Comparison of ENCODE assay signal across 8 mouse cellular contexts in the genomic region with DNA sequence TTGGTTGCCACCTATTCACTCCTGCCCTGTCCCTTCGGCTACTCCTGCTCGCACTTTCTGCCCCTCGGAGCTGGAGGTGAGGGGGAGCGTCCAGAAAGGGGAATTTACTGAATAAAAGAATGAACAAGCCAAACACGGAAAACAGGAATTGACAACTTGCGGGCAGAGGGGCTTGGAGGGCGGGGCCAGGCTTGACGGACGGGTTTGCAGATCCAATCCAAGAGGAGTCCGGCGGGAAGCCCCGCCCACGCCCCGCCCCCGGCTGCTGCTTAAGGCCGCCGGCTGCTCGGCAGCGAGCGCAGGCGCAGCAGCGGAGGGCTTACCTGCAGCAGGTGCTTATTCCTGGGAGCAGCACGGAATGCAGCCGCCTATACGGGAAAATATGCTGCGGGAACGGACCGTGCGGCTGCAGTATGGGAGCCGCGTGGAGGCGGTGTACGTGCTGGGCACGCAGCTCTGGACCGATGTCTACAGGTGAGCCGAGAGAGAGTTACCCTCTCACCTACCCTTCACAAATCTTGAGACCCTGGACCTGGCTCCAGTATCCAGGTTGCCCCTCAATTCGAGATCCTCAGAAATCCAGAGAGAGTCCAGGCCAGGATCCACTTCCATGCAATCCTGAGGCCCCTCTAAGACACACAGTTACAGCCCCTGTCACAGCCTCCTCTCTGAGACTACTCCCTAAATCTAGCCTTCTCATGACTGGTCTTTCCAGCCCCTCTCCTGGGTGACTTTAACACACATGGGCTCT. TPM values are rescaled to one million over a fixed set of nuclear protein-coding genes. Genes with fewer than 3 reads are reported as not detected.
A peak's percentile ranks its signal among the peaks of the same experiment; 100 is the strongest.
DNase-seq lines count a peak whose midpoint lies in the region; ATAC-seq lines count a peak whose summit lies in the region.

A gene (plus strand): TSS at position 269 of the 751 bp plus-strand sequence.

- peak within 1 kb of the TSS; percentile 57 for H3K4me2 ChIP-seq in intestine, embryonic 14.5 days (ENCODE audit: low read length)

- H3K9me3 ChIP-seq in intestine, embryonic 14.5 days (ENCODE audit: control insufficient read depth, low read length), result no peaks in the 10 kb centered on the region

- H3K36me3 ChIP-seq in intestine, embryonic 14.5 days (ENCODE audit: control insufficient read depth, insufficient read depth, low read length), result no peaks in the 10 kb centered on the region

- H3K27me3 ChIP-seq in intestine, embryonic 14.5 days (replicated peaks; ENCODE audit: control insufficient read depth, insufficient read depth, low read length), result peaks cover 29% of the 10 kb centered on the region

- intact Hi-C loops in gastrocnemius, postnatal 36 days (cut with DNase I), result loop anchor here (5.0 kb wide), 1 partner anchor 51 kb away; no protein-coding TSS in a partner anchor
- intact Hi-C loops in left cerebral cortex, postnatal 14 days (cut with DNase I), result loop anchor here (10.0 kb wide), 1 partner anchor 121 kb away; no protein-coding TSS in a partner anchor

- H3K9ac ChIP-seq in intestine, embryonic 14.5 days (ENCODE audit: low read length), result no peak within 1 kb of the TSS

- WGBS in intestine, embryonic 14.5 days, result 3% methylated on average over 37 of the region's 37 CpGs

- peak within 1 kb of the TSS; percentile 33 for H3K4me3 ChIP-seq in intestine, embryonic 14.5 days (ENCODE audit: low read depth, low read length)

- peak; percentile 79 for DNase-seq in embryo, embryonic 10 days (ENCODE audit: low spot score)
- peak in 1 of 2 experiments; percentile 52 for DNase-seq in gastrocnemius, postnatal 36 days
- DNase-seq in intestine, embryonic 14.5 days (ENCODE audit: low spot score), result peak; percentile 90
- DNase-seq in left cerebral cortex, postnatal 14 days (ENCODE audit: low spot score in 2 of 2), result peak; percentile 70
- peak; percentile 51 to 60 for DNase-seq in right cerebral cortex, adult 2 months (ENCODE audit: low spot score in 2 of 2)
- peak; percentile 75 for DNase-seq in urinary bladder, postnatal 14 days (ENCODE audit: low spot score)

- H3K4me1 ChIP-seq in intestine, embryonic 14.5 days (replicated peaks; ENCODE audit: control insufficient read depth, insufficient read depth, low read length), result no peaks in the 10 kb centered on the region

- ATAC-seq in activated CD4-positive, CD25-positive, alpha-beta regulatory T cell, adult 4 months, result peak; percentile 80
- ATAC-seq in intestine, embryonic 14.5 days (replicated peaks; ENCODE audit: low FRiP score, low TSS enrichment, low read depth), result peak; percentile 73
- peak; percentile 49 for ATAC-seq in megakaryocyte progenitor cell, adult 5-6 weeks (replicated peaks; ENCODE audit: poor library complexity)

- H3K27ac ChIP-seq in intestine, embryonic 14.5 days (ENCODE audit: low read depth), result no peak within 1 kb of the TSS

RNA-seq across cellular contexts. Expression of the gene that starts here (rescaled TPM):
- 1 to 10 TPM; 9.5 to 9.7 TPM for polyA plus RNA-seq in activated CD4-positive, CD25-positive, alpha-beta regulatory T cell, adult 4 months (2017; shearing (Covaris generic))
- total RNA-seq in gastrocnemius, postnatal 36 days (2021), result 100 to 1,000 TPM; 105 to 170 TPM
- 1.9 and 2.5 TPM in 2 replicates for polyA plus RNA-seq in intestine, embryonic 14.5 days (2014; fragmentation: Nextera tagmentation; extraction: Ambion mirVana)
- 1 to 10 TPM; 5.7 to 8.1 TPM for total RNA-seq in left cerebral cortex, postnatal 14 days (2021)
- total RNA-seq in megakaryocyte progenitor cell, adult 5-6 weeks (2015), result 5.5 and 5.7 TPM in 2 replicates
- total RNA-seq in megakaryocyte progenitor cell, adult 5-6 weeks (2017), result 4.8 and 5.0 TPM in 2 replicates

Comparison
In these comparisons a context has a peak if more than half of its experiments do, and no peak if none do; other contexts are left out.
1. RNA of the gene that starts here (total RNA-seq): 105 to 170 TPM in gastrocnemius, postnatal 36 days; 5.7 to 8.1 TPM in left cerebral cortex, postnatal 14 days and 4.8 to 5.7 TPM in megakaryocyte progenitor cell, adult 5-6 weeks; every median in the first group is over 10 times any median in the second.
2. Peak in every context shown above with its lines, with median percentiles within 50 percentile points of each other: ATAC-seq.